Mouse (Mus musculus) erythroblast, embryonic 14.5 days (primary cell): ENCODE data around the gene Gm826.

Source experiments
- GATA1 ChIP-seq: IDR thresholded peaks from 2 replicates; pipeline ENCODE4 v1.6.1; 2012; ENCODE audit warnings: low read length, inconsistent platforms, mixed read lengths
- TAL1 ChIP-seq: IDR thresholded peaks from 3 replicates; pipeline ENCODE4 v1.6.1; 2012; ENCODE audit warnings: low read length, inconsistent platforms, mixed read lengths

- TF ChIP-seq GATA1 (no peak), TAL1 (no peak)
Observed at GRCm38 (mm10) chr2:160335043-160335442, 1.1 kb upstream of the Gm826 start.
